Mouse (Mus musculus) intestine, embryonic 16.5 days (tissue): ENCODE measurements around the gene Sav1. TPM values are rescaled to one million over a fixed set of nuclear protein-coding genes. Genes with fewer than 3 reads are reported as not detected.

Source experiments
- ATAC-seq: fragments of 200-750 bp; cut with Nextera tagmentation; 2 replicates; pipeline ENCODE4 v1.8.0; 2017; ENCODE audit warnings: moderate TSS enrichment, moderate library complexity
- H3K27ac ChIP-seq: fragments of 300-500 bp; sonication (generic); 2 replicates; pipeline ENCODE4 v1.5.1; 2014; ENCODE audit warnings: mild to moderate bottlenecking, low read length
- H3K27me3 ChIP-seq: fragments of 300-500 bp; sonication (generic); replicated peaks from 2 replicates; pipeline ENCODE4 v1.6.1; 2014; ENCODE audit warnings: low read length, control low read depth, mixed read lengths; ENCODE audit not compliant: control insufficient read depth, insufficient read depth
- H3K36me3 ChIP-seq: fragments of 300-500 bp; sonication (generic); 2 replicates; pipeline ENCODE4 v1.6.1; 2014; ENCODE audit warnings: low read length, control low read depth; ENCODE audit not compliant: control insufficient read depth, insufficient read depth
- H3K4me1 ChIP-seq: fragments of 300-500 bp; sonication (generic); 2 replicates; pipeline ENCODE4 v1.6.1; 2014; ENCODE audit warnings: low read length, control low read depth, mixed read lengths; ENCODE audit not compliant: control insufficient read depth, insufficient read depth
- H3K4me2 ChIP-seq: fragments of 300-500 bp; sonication (generic); 2 replicates; pipeline ENCODE4 v1.6.1; 2014; ENCODE audit warnings: low read depth, low read length, control low read depth
- H3K4me3 ChIP-seq: fragments of 300-500 bp; sonication (generic); 2 replicates; pipeline ENCODE4 v1.5.1; 2014; ENCODE audit warnings: mild to moderate bottlenecking, low read length
- H3K9ac ChIP-seq: fragments of 300-500 bp; sonication (generic); 2 replicates; pipeline ENCODE4 v1.6.1; 2014; ENCODE audit warnings: low read depth, low read length
- H3K9me3 ChIP-seq: fragments of 300-500 bp; sonication (generic); 2 replicates; pipeline ENCODE4 v1.6.1; 2016; ENCODE audit warnings: low read length, control low read depth; ENCODE audit not compliant: control insufficient read depth
- WGBS: fragments of 180-500 bp; shearing (Covaris S2); extraction: QIAGEN DNeasy Blood & Tissue Kit; methylation state at CpG from one replicate; pipeline ENCODE4 v1.1.7; 2014; 5-methylcytosine and 5-hydroxymethylcytosine counted together
- polyA plus RNA-seq: library from polyadenylated mRNA; unstranded; fragments of >200 nt; fragmentation: Nextera tagmentation; extraction: Ambion mirVana; gene quantifications from 2 replicates; pipeline ENCODE4 v1.2.1, GENCODE M21; 2015

The Sav1 gene
- polyA plus RNA-seq, 1 experiment from 2014 or later: 0.67 TPM

- Histone ChIP-seq H3K4me1 (no peaks in the 10 kb centered on the region), H3K9me3 (no peaks in the 10 kb centered on the region), H3K4me3 (no peak overlapping the region), H3K4me2 (no peak overlapping the region), H3K27ac (no peak overlapping the region), H3K36me3 (0 out of 2 replicates have a peak, but pooled peaks cover 4% of the 10 kb centered on the region), H3K27me3 (no peaks in the 10 kb centered on the region), H3K9ac (no peak overlapping the region)
- no peak for ATAC-seq
- whole genome bisulfite sequencing: 84% methylated on average over 5 of the region's 5 CpGs
Observed at GRCm38 (mm10) chr12:69937731-69938130, 49.1 kb downstream of the Sav1 start.

GRCm38 (mm10) chr12:69926716-69927115 is 60.1 kb downstream of the Sav1 start:
- Histone ChIP-seq H3K9ac (no peak overlapping the region), H3K4me2 (no peak overlapping the region), H3K27me3 (no peaks in the 10 kb centered on the region), H3K27ac (no peak overlapping the region), H3K4me1 (no peaks in the 10 kb centered on the region), H3K4me3 (no peak overlapping the region), H3K36me3 (no peaks in the 10 kb centered on the region), H3K9me3 (no peaks in the 10 kb centered on the region)
- 56% methylated on average over 7 of the region's 7 CpGs for WGBS
- ATAC-seq: no peak

- WGBS: 19% methylated on average over 5 of the region's 5 CpGs
- Histone ChIP-seq H3K9ac (no peak overlapping the region), H3K9me3 (no peaks in the 10 kb centered on the region), H3K27me3 (no peaks in the 10 kb centered on the region), H3K4me3 (no peak overlapping the region), H3K36me3 (no peaks in the 10 kb centered on the region), H3K27ac (no peak overlapping the region), H3K4me1 (no peaks in the 10 kb centered on the region), H3K4me2 (no peak overlapping the region)
- ATAC-seq: no peak
Observed at GRCm38 (mm10) chr12:69924012-69924411, 62.8 kb downstream of the Sav1 start.

- 65% methylated on average over 3 of the region's 3 CpGs for WGBS
- no peak for ATAC-seq
- no peak overlapping the region for H3K4me2 ChIP-seq
- no peak overlapping the region for H3K4me3 ChIP-seq
- H3K9ac ChIP-seq: no peak overlapping the region
- H3K36me3 ChIP-seq: no peaks in the 10 kb centered on the region
- no peaks in the 10 kb centered on the region for H3K4me1 ChIP-seq
- H3K27me3 ChIP-seq: no peaks in the 10 kb centered on the region
- H3K9me3 ChIP-seq: no peaks in the 10 kb centered on the region
- H3K27ac ChIP-seq: no peak overlapping the region
Observed at GRCm38 (mm10) chr12:69923603-69924002, 63.2 kb downstream of the Sav1 start.

GRCm38 (mm10) chr12:69923128-69923527 is 63.7 kb downstream of the Sav1 start:
- 78% methylated on average over 3 of the region's 3 CpGs for WGBS

GRCm38 (mm10) chr12:69922099-69922498 is 64.7 kb downstream of the Sav1 start:
- H3K4me3 ChIP-seq: no peak overlapping the region
- H3K4me1 ChIP-seq: no peaks in the 10 kb centered on the region
- H3K9ac ChIP-seq: no peak overlapping the region
- ATAC-seq: no peak
- H3K4me2 ChIP-seq: no peak overlapping the region
- H3K27me3 ChIP-seq: no peaks in the 10 kb centered on the region
- WGBS: 54% methylated on average over 1 of the region's 1 CpGs
- no peaks in the 10 kb centered on the region for H3K9me3 ChIP-seq
- H3K36me3 ChIP-seq: no peaks in the 10 kb centered on the region
- H3K27ac ChIP-seq: no peak overlapping the region

More at GRCm38 (mm10) chr12:69923128-69923527, 63.7 kb downstream of the Sav1 start:
- H3K27ac ChIP-seq: no peak overlapping the region
- H3K36me3 ChIP-seq: no peaks in the 10 kb centered on the region
- no peak overlapping the region for H3K9ac ChIP-seq
- no peaks in the 10 kb centered on the region for H3K9me3 ChIP-seq
- H3K27me3 ChIP-seq: no peaks in the 10 kb centered on the region
- no peak for ATAC-seq
- no peak overlapping the region for H3K4me2 ChIP-seq
- no peaks in the 10 kb centered on the region for H3K4me1 ChIP-seq
- H3K4me3 ChIP-seq: no peak overlapping the region

- Histone ChIP-seq H3K4me3 (no peak overlapping the region), H3K27ac (no peak overlapping the region), H3K36me3 (no peaks in the 10 kb centered on the region), H3K27me3 (no peaks in the 10 kb centered on the region), H3K4me2 (no peak overlapping the region), H3K4me1 (no peaks in the 10 kb centered on the region), H3K9ac (no peak overlapping the region), H3K9me3 (no peaks in the 10 kb centered on the region)
- ATAC-seq: no peak
- WGBS: 87% methylated on average over 2 of the region's 2 CpGs
Observed at GRCm38 (mm10) chr12:69917870-69918269, 68.9 kb downstream of the Sav1 start.

Other genes with a start within 250 kb of the Sav1 start
- 1.5 and 2.2 TPM in 2 replicates for gene Cdkl1, start 195.7 kb downstream of the Sav1 start, polyA plus RNA-seq
- gene Atl1, start 94.4 kb downstream of the Sav1 start, polyA plus RNA-seq: 5.1 and 5.4 TPM in 2 replicates
- gene Map4k5, start 93.8 kb downstream of the Sav1 start, polyA plus RNA-seq: 14.2 and 17.0 TPM in 2 replicates
- 5.7 and 5.8 TPM in 2 replicates for gene Nin, start 126.7 kb upstream of the Sav1 start, polyA plus RNA-seq
- 0.23 and 0.28 TPM in 2 replicates for gene Abhd12b, start 167.1 kb upstream of the Sav1 start, polyA plus RNA-seq
- gene Pygl, start 244.5 kb upstream of the Sav1 start, polyA plus RNA-seq: 24.3 and 27.6 TPM in 2 replicates